Mouse (Mus musculus): ENCODE data around the gene Wdr62. TPM values are rescaled to one million over a fixed set of nuclear protein-coding genes. Genes with fewer than 3 reads are reported as not detected.

Wdr62 gene
- polyA plus RNA-seq, 1 experiment from 2014 or later: 2.4 TPM

GRCm38 (mm10) chr7:30197592-30198129 is 82.6 kb downstream of the Wdr62 start:
- Histone ChIP-seq H3K27ac (replicated peaks) (peak overlapping the region; percentile 41; the same call in 1 of the 2 replicates), H3K9me3 (ENCODE audit: control insufficient read depth, low read length) (no peaks in the 10 kb centered on the region), H3K4me3 (ENCODE audit: low read depth, low read length) (no peak overlapping the region), H3K4me1 (replicated peaks; ENCODE audit: control insufficient read depth, insufficient read depth) (0 out of 2 replicates have a peak, but pooled peaks cover 5% of the 10 kb centered on the region), H3K4me2 (replicated peaks; ENCODE audit: low read depth) (no peak overlapping the region), H3K36me3 (ENCODE audit: control insufficient read depth, insufficient read depth, low read length) (no peaks in the 10 kb centered on the region), H3K27me3 (ENCODE audit: control insufficient read depth, insufficient read depth, low read length) (no peaks in the 10 kb centered on the region), H3K9ac (ENCODE audit: low read length) (no peak overlapping the region)
- DNase-seq (ENCODE audit: low spot score) (peak; percentile 40), ATAC-seq (ENCODE audit: low FRiP score, low TSS enrichment) (peak; percentile 9; the same call in 1 of the 2 replicates)
- TF ChIP-seq CTCF (IDR thresholded peaks at IDR 0.05; ENCODE audit: low read depth): no peak
- no peak for TF ChIP-seq EP300 (optimal IDR thresholded peaks at IDR 0.05)
- WGBS: 65% methylated on average over 5 of the region's 5 CpGs

- H3K27ac ChIP-seq (replicated peaks): peak overlapping the region; percentile 73
These were observed 84.0 kb downstream of the Wdr62 start for GRCm38 (mm10) chr7:30196171-30196570.

GRCm38 (mm10) chr7:30195461-30195860 is 84.8 kb downstream of the Wdr62 start:
- Histone ChIP-seq H3K27me3 (ENCODE audit: control insufficient read depth, insufficient read depth, low read length) (no peaks in the 10 kb centered on the region), H3K9ac (ENCODE audit: low read length) (no peak overlapping the region), H3K36me3 (ENCODE audit: control insufficient read depth, insufficient read depth, low read length) (peaks cover 14% of the 10 kb centered on the region), H3K4me3 (ENCODE audit: low read depth, low read length) (no peak overlapping the region), H3K27ac (replicated peaks) (peak overlapping the region; percentile 67), H3K9me3 (ENCODE audit: control insufficient read depth, low read length) (no peaks in the 10 kb centered on the region), H3K4me1 (replicated peaks; ENCODE audit: control insufficient read depth, insufficient read depth) (0 out of 2 replicates have a peak, but pooled peaks cover 5% of the 10 kb centered on the region), H3K4me2 (replicated peaks; ENCODE audit: low read depth) (peak overlapping the region; percentile 86)
- no peak for TF ChIP-seq EP300 (optimal IDR thresholded peaks at IDR 0.05)
- no peak for TF ChIP-seq CTCF (IDR thresholded peaks at IDR 0.05; ENCODE audit: low read depth)
- ATAC-seq (ENCODE audit: low FRiP score, low TSS enrichment) (no peak), DNase-seq (ENCODE audit: low spot score) (no peak)
- 52% methylated on average over 6 of the region's 6 CpGs for WGBS

More at GRCm38 (mm10) chr7:30196171-30196570, 84.0 kb downstream of the Wdr62 start:
- WGBS: 33% methylated on average over 6 of the region's 6 CpGs
- 0 out of 2 replicates have a peak, but pooled peaks cover 5% of the 10 kb centered on the region for H3K4me1 ChIP-seq (replicated peaks; ENCODE audit: control insufficient read depth, insufficient read depth)
- H3K9ac ChIP-seq (ENCODE audit: low read length): no peak overlapping the region
- TF ChIP-seq EP300 (optimal IDR thresholded peaks at IDR 0.05): peak; percentile 85
- TF ChIP-seq CTCF (IDR thresholded peaks at IDR 0.05; ENCODE audit: low read depth): no peak
- DNase-seq (ENCODE audit: low spot score): peak; percentile 58
- no peak overlapping the region for H3K4me2 ChIP-seq (replicated peaks; ENCODE audit: low read depth)
- peaks cover 12% of the 10 kb centered on the region; the same call in 1 of the 2 replicates for H3K36me3 ChIP-seq (ENCODE audit: control insufficient read depth, insufficient read depth, low read length)
- no peak overlapping the region for H3K4me3 ChIP-seq (ENCODE audit: low read depth, low read length)
- ATAC-seq (ENCODE audit: low FRiP score, low TSS enrichment): peak; percentile 58
- H3K9me3 ChIP-seq (ENCODE audit: control insufficient read depth, low read length): no peaks in the 10 kb centered on the region
- no peaks in the 10 kb centered on the region for H3K27me3 ChIP-seq (ENCODE audit: control insufficient read depth, insufficient read depth, low read length)

GRCm38 (mm10) chr7:30194884-30195283 is 85.3 kb downstream of the Wdr62 start:
- TF ChIP-seq EP300 (optimal IDR thresholded peaks at IDR 0.05) (no peak), CTCF (IDR thresholded peaks at IDR 0.05; ENCODE audit: low read depth) (no peak)
- Histone ChIP-seq H3K36me3 (ENCODE audit: control insufficient read depth, insufficient read depth, low read length) (peaks cover 16% of the 10 kb centered on the region), H3K9ac (ENCODE audit: low read length) (peak overlapping the region; percentile 91), H3K4me2 (replicated peaks; ENCODE audit: low read depth) (peak overlapping the region; percentile 86), H3K27me3 (ENCODE audit: control insufficient read depth, insufficient read depth, low read length) (no peaks in the 10 kb centered on the region), H3K4me3 (ENCODE audit: low read depth, low read length) (peak overlapping the region; percentile 82), H3K9me3 (ENCODE audit: control insufficient read depth, low read length) (no peaks in the 10 kb centered on the region), H3K27ac (replicated peaks) (peak overlapping the region; percentile 95), H3K4me1 (replicated peaks; ENCODE audit: control insufficient read depth, insufficient read depth) (0 out of 2 replicates have a peak, but pooled peaks cover 5% of the 10 kb centered on the region)
- WGBS: 1% methylated on average over 28 of the region's 28 CpGs
- ATAC-seq (ENCODE audit: low FRiP score, low TSS enrichment) (peak; percentile 92), DNase-seq (ENCODE audit: low spot score) (peak; percentile 99)

GRCm38 (mm10) chr7:30194101-30194831 is 86.0 kb downstream of the Wdr62 start:
- Histone ChIP-seq H3K4me1 (replicated peaks; ENCODE audit: control insufficient read depth, insufficient read depth) (0 out of 2 replicates have a peak, but pooled peaks cover 5% of the 10 kb centered on the region), H3K9ac (ENCODE audit: low read length) (peak overlapping the region; percentile 91), H3K4me3 (ENCODE audit: low read depth, low read length) (peak overlapping the region; percentile 82), H3K4me2 (replicated peaks; ENCODE audit: low read depth) (peak overlapping the region; percentile 86), H3K9me3 (ENCODE audit: control insufficient read depth, low read length) (no peaks in the 10 kb centered on the region), H3K27me3 (ENCODE audit: control insufficient read depth, insufficient read depth, low read length) (no peaks in the 10 kb centered on the region), H3K36me3 (ENCODE audit: control insufficient read depth, insufficient read depth, low read length) (peaks cover 16% of the 10 kb centered on the region), H3K27ac (replicated peaks) (peak overlapping the region; percentile 95)
- TF ChIP-seq CTCF (IDR thresholded peaks at IDR 0.05; ENCODE audit: low read depth) (no peak), EP300 (optimal IDR thresholded peaks at IDR 0.05) (no peak)
- peak; percentile 32 for DNase-seq (ENCODE audit: low spot score)
- peak; percentile 11; the same call in 1 of the 2 replicates for ATAC-seq (ENCODE audit: low FRiP score, low TSS enrichment)
- 0% methylated on average over 26 of the region's 26 CpGs for WGBS
